Mouse (Mus musculus) granulocyte monocyte progenitor cell, adult 5-6 weeks (primary cell): ENCODE results near the gene Dbndd2. TPM values are rescaled to one million over a fixed set of nuclear protein-coding genes. Genes with fewer than 3 reads are reported as not detected.

ENCODE experiments used
- ATAC-seq: replicated peaks from 2 replicates; pipeline ENCODE4 v1.8.0; 2016; ENCODE audit warnings: mild to moderate bottlenecking, moderate TSS enrichment, inconsistent platforms; ENCODE audit not compliant: poor library complexity, severe bottlenecking
- total RNA-seq, 2 experiments: library from RNA; stranded (forward) in 1 of 2; stranded (reverse) in 1 of 2; fragments of 200-712, 200-1000 nt in 1 of 2; fragments of >200 nt in 1 of 2; fragmentation: Nextera tagmentation in 1 of 2; gene quantifications; 2 replicates each; pipeline ENCODE4 v1.2.3; 2014 to 2017

The Dbndd2 gene
- total RNA-seq, 2 experiments from 2014 or later = 0.46 to 5.6 TPM

DNA sequence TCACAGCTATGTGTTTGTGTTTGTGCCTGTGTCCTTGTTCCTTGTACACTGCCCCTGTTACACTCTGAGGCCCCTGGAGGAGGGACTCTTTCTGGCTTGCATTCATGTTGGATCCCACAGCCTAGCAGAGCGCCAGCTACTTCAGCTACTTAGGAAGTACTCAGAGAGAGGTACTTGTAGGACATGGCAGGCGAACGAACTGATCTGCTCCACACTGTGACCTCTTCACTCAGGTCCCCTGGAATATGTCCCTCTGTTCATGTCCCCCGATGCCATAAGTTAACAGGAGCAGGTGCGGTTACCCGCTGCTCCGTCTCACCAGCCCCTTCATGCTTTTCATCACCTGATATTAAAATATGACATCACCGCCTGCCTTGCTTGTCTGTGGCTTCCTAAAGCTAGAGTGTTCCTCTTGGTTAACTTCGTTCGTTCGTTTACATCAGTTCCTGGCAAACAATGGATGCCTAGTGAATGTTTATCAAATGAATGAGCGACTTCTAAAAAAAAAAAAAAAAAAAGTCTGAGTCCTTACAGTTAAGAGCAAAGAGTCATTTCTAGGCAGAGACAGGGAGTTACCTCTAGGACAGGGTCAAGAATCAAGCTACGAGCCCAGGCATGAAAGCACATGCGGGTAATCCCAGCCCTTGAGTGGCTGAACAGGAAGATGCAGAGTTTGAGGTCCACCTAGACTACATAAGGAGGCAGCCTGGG, 32.7 kb upstream of the Dbndd2 start:
- no peak for ATAC-seq

DNA sequence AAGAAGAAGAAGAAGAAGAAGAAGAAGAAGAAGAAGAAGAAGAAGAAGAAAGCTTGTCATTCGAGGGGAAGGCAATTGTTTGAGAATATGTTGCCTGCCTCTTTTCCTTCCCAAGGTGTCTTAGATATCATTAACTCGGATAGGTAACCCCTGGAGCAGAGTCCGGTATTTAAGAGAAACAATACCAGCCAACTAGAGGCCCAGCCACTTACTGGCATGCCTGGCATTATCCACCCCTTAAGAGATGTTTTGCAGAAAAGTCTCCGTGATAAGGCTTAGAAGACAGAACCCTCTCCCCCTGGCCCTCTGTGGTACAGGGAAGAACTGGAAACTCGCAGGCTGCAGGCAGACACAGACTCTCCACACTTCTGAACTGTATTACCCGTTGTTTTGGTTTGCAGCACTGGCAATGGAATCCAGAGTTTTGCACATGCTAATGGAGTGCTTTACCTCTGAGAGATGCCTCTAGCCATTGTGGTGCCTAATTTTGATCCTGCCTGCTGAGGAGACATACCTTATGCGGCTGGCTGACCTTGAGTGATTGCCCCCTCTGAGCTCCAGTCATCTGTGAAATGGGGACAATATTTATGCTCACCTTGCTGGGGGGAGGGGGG, 31.9 kb upstream of the Dbndd2 start:
- no peak for ATAC-seq

DNA sequence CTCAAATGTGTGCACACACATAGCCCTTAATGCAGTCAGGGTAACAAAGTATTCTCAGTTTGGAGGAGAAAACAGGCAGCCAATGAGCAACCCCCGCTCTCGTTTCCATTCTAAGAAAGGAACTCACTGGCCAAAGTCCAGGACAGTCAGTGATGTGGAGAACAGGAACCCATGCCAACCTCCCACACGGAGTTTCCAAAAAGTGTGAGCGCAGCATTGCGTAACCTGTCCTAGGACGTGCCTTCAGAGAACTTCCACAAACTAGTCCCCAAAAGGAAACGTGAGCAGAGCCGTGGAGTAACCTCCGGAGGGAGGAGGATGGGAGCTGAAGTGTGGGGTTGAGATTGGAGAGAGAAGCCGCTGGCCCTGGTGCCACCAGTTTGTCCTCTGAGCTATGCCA, 31.1 kb upstream of the Dbndd2 start:
- peak; percentile 93 for ATAC-seq

GRCm38 (mm10) chr2:164455421-164456190, 30.3 kb upstream of the Dbndd2 start:
- ATAC-seq = no peak

DNA sequence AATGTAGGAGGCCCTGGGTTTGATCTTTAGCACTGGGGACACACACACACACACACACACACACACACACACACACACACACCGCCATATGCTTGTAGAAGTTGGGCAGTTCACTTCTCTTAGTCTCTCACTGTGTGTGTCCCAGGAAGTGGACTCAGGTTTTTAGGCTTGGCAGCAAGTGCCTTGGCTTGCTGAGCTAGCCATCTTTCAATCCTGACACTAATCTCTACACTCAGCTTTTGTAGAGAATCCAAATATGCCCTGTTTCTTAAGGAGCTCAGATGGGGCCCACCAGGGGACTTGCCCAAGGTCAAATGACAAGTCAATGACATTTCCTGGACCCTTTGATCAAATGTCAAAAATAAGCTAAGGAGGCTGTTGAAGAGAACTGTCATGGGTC, 29.5 kb upstream of the Dbndd2 start:
- no peak for ATAC-seq

DNA sequence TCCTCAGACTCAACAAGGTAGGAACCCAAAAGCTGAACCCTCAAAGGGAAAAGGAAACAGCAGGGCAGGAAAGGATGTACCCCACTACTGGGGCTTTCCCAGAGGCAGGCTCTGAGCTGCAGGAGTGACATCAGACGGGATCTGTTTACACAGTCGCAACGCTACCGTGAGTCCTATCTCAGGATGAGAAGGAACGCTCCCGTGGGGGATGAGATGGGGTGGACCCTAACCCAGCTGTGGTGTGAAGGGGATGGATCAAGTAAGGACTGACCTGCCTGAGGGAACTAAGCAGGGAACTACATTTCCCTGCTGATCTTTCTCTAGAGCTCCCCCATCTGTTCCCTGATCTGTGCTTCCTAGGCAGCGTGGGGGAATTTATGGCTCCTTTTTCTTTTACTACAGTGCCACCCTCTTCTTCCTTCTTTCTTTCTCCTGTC, 29.0 kb upstream of the Dbndd2 start, which contains the start of gene Sys1:
TSS of gene Sys1 (plus strand) at position 101 of the 437 bp plus-strand sequence.
- no peak for ATAC-seq

- ATAC-seq = no peak
These were observed 28.0 kb upstream of the Dbndd2 start for GRCm38 (mm10) chr2:164457942-164458341.

DNA sequence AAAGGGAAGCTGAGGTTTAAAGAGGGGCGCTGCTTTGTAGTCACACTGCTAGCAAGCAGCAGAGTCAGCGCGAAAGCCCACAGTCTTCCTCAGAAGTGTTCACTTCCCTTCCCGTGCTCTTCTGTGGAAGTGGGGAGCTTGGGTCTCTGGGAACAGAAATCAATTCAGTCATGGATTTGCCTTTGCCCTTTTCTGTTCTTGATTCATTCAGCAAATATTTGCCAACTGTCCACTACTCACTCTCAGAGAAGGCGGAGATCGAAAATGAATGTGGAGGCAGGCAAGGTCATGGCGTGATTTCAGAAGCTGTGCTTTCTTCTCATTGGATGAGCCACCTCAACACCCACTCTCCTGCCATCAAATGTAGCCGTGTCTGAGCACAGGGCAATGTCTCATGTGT, 27.4 kb upstream of the Dbndd2 start:
- no peak for ATAC-seq

DNA sequence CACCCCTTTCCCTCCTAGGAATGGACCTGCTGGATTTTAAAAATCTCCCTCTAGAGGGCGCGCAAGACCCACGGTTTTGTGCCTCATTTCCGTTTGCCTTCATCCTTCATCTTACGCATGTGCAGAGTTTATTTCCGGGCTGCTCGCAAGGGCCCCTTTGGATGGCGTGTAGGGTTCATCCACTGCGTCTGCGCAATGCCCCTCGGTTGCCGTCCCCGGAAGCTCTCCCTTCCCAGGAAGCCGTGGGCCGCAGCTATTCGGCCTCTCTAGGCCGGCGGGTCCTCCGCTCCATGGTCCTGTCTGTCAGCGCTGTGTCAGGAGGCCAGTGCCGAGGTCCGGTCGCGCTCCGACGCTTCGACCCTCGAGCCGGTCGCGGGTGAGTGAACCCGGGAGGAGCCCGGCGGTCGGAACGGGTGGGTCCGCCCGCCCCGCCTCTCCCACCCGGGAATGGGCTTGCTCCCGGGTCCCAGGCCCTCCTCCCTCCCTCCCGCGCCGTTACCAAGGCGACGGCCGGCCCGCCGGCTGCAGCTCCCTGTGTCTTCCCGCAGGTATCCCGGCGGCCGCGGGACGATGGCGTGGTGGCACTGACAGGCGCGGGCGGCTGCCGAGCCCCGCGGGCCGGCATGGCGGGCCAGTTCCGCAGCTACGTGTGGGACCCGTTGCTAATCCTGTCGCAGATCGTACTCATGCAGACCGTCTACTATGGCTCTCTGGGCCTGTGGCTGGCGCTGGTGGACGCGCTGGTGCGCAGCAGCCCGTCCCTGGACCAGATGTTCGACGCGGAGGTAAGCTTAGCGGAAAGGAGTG, 25.0 kb upstream of the Dbndd2 start, which contains the start of gene Gm20458:
TSS of gene Gm20458 (plus strand) at position 223 of the 807 bp plus-strand sequence.
- peak; percentile 88 for ATAC-seq

GRCm38 (mm10) chr2:164465161-164465560, 20.7 kb upstream of the Dbndd2 start:
- ATAC-seq = no peak

GRCm38 (mm10) chr2:164466787-164467186, 19.1 kb upstream of the Dbndd2 start:
- no peak for ATAC-seq

DNA sequence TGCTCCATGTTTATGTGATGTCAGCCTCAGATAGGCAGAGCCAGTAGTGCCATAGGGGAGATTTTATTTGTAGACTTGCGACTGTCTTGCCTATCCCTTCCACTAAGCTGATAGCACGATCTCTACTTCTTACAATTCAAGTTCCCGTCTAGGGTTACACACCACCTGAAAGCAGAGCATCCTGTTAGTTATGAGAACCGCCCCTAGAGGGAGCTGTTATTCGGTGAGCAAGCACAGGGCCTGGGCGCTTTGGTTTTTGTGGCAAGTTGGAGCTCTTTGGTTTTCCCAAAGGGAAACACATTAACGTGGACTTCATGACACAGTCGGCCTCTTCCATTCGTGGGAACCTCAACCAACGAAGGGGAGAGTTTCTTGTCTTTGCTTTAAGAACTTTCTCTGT, 15.7 kb upstream of the Dbndd2 start:
- peak; percentile 80 for ATAC-seq

DNA sequence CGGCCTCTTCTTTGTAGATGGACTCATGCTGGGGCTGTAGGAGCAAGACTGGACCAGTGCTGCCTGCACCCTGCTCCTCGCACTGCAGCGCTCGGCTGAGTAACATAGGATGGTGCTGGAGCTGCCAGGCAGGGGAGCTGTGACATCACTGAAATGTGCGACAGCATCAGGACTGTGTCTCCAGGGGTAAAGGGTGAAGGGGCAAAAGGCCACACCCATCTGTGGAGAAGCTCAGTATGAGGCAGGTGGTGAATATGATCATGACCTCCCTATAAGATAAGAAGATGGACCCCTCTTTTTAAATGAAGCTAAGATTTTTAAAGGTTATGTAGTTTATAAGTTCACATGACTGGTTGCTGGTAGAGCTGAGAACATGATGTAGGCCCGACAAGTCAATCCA, 12.3 kb upstream of the Dbndd2 start, which contains the start of gene Trp53tg5:
TSS of gene Trp53tg5 (minus strand) at position 101 of the 400 bp plus-strand sequence.
- no peak for ATAC-seq

GRCm38 (mm10) chr2:164486258-164487114, 580 bp downstream of the Dbndd2 start:
- ATAC-seq = peak; percentile 33

DNA sequence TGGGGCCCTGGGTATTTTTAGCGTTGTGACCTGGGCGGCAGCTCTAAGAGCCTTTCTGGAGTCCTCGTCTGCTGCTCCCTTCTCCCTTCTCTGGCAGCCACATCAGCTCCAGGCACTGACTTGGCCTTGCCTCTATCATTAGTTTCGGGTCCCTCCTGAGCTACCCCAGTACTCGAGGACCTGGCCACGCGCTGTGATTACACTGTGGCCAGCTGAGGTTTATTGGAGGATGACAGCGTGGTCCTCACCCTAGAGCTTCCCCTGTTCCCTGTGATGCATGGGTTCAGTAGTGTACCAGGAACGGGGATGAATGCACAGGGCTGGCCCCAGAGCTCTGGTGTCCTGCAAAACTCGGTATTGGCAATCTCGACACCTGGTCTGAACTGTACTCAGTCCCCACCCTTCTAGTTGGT, 1.2 kb downstream of the Dbndd2 start:
- ATAC-seq = no peak; the same call in 1 of the 2 replicates

GRCm38 (mm10) chr2:164487812-164488211, 1.9 kb downstream of the Dbndd2 start:
- ATAC-seq = no peak

- ATAC-seq = no peak
These were observed 8.2 kb downstream of the Dbndd2 start for GRCm38 (mm10) chr2:164494126-164494525.

DNA sequence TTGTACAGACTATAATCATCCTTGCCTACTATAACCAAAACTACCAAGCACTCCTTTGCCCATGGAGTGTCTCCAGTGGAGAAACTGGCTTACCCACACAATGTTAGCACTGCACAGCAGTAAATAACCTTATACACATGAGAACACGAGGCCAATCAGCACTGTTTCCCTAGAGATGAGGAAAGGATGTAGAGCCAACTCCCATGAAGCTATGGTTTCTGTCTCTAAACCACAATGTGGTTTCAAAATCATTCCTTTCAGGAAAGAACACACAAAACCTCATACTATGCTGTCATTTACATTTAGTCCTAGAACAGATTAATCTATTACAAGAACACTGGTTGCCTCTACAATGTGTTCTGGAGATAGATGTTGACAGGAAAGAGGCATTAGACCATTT, 10.4 kb downstream of the Dbndd2 start:
- peak; percentile 58 for ATAC-seq
